Mouse (Mus musculus) layer of hippocampus, adult 9-10 months (tissue): Measurements from ENCODE around the gene Ccdc97.
"Not testable (repeated sequence)": the region's sequence is repeated elsewhere in the genome, so short reads cannot be mapped to it uniquely, and the experiment has no call there.

Experiments used
- DNase-seq: peaks from one replicate; pipeline ENCODE4 v3.0.0; 2022; ENCODE audit warnings: low spot score

Gene Ccdc97

GRCm38 (mm10) chr7:25718788-25719417 is at the start of gene Ccdc97:
Gene Ccdc97 (minus strand): TSS chr7:25719088.
- DNase-seq, result peak; percentile 95

GRCm38 (mm10) chr7:25768229-25768628 is 49.3 kb upstream of the Ccdc97 start:
- no peak for DNase-seq

- no peak for DNase-seq
These were observed 47.2 kb upstream of the Ccdc97 start for GRCm38 (mm10) chr7:25766108-25766507.

GRCm38 (mm10) chr7:25764221-25764620 is 45.3 kb upstream of the Ccdc97 start:
- no peak for DNase-seq

GRCm38 (mm10) chr7:25763678-25764077 is 44.8 kb upstream of the Ccdc97 start:
- no peak for DNase-seq

GRCm38 (mm10) chr7:25761354-25761753 is 42.5 kb upstream of the Ccdc97 start:
- DNase-seq, result no peak

- peak; percentile 77 for DNase-seq
These were observed 37.1 kb upstream of the Ccdc97 start for GRCm38 (mm10) chr7:25756011-25756410.

GRCm38 (mm10) chr7:25755468-25755833 is 36.6 kb upstream of the Ccdc97 start:
- DNase-seq, result no peak

GRCm38 (mm10) chr7:25754738-25755467 is 36.0 kb upstream of the Ccdc97 start, which contains the start of gene Hnrnpul1:
Gene Hnrnpul1 (minus strand): TSS chr7:25754757.
- DNase-seq, result peak; percentile 99

- DNase-seq, result no peak
These were observed 35.5 kb upstream of the Ccdc97 start for GRCm38 (mm10) chr7:25754439-25754737.

- DNase-seq, result no peak
These were observed 35.0 kb upstream of the Ccdc97 start for GRCm38 (mm10) chr7:25753643-25754438.

GRCm38 (mm10) chr7:25753076-25753475 is 34.2 kb upstream of the Ccdc97 start:
- no peak for DNase-seq

- no peak for DNase-seq
These were observed 28.0 kb upstream of the Ccdc97 start for GRCm38 (mm10) chr7:25746844-25747243.

- DNase-seq, result no peak
These were observed 19.4 kb upstream of the Ccdc97 start for GRCm38 (mm10) chr7:25738277-25738676.

- no peak for DNase-seq
These were observed 18.0 kb upstream of the Ccdc97 start for GRCm38 (mm10) chr7:25736920-25737319.

- DNase-seq, result no peak
These were observed 16.1 kb upstream of the Ccdc97 start for GRCm38 (mm10) chr7:25734991-25735390.

GRCm38 (mm10) chr7:25731294-25732055 is 12.6 kb upstream of the Ccdc97 start:
- no peak for DNase-seq

GRCm38 (mm10) chr7:25729862-25730261 is 11.0 kb upstream of the Ccdc97 start:
- DNase-seq, result no peak

GRCm38 (mm10) chr7:25729396-25729795 is 10.5 kb upstream of the Ccdc97 start:
- DNase-seq, result no peak

- no peak for DNase-seq
These were observed 8.9 kb upstream of the Ccdc97 start for GRCm38 (mm10) chr7:25727800-25728199.

- DNase-seq, result no peak
These were observed 7.0 kb upstream of the Ccdc97 start for GRCm38 (mm10) chr7:25725886-25726285.

- not testable (repeated sequence) for DNase-seq
These were observed 2.9 kb upstream of the Ccdc97 start for GRCm38 (mm10) chr7:25721776-25722175.
